Mouse (Mus musculus): ENCODE data around the gene Snap47.

DNA sequence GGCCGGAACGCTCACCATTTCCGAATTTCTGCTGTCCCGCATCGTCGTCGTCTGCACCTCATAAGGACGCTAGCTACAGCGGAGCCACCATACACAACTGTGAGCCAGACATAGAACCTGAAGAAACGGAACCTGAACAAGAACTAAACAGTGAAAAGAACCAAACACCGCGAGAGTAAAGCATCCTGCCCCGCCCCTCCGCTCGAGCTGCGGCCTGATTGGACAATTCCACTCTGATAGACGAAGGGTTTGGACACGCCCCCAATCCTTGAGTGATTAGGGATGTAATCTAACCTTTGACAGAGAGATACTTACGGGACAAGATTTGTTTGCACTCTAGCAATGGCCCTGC lies 21.3 kb upstream of the Snap47 start, which contains the start of gene Zfp867:
- TF ChIP-seq POLR2A (IDR thresholded peaks at IDR 0.05; ENCODE audit: insufficient read depth, low read length) (peak; percentile 71), CTCF (IDR thresholded peaks at IDR 0.05; ENCODE audit: low read depth, low read length) (no peak)

Data from ES-Bruce4 (cell line).